Mouse (Mus musculus) neural tube, embryonic 15.5 days (tissue): ENCODE data around the gene Snx10. TPM values are rescaled to one million over a fixed set of nuclear protein-coding genes. Genes with fewer than 3 reads are reported as not detected.

ENCODE experiments used
- ATAC-seq: fragments of 200-750 bp; cut with Nextera tagmentation; 2 replicates; pipeline ENCODE4 v1.8.0; 2017; ENCODE audit warnings: mild to moderate bottlenecking, moderate TSS enrichment, moderate library complexity; ENCODE audit not compliant: low FRiP score
- H3K27ac ChIP-seq: fragments of 300-500 bp; sonication (generic); replicated peaks from 2 replicates; pipeline ENCODE4 v1.5.1; 2015; ENCODE audit warnings: mild to moderate bottlenecking, inconsistent platforms
- H3K27me3 ChIP-seq: fragments of 300-500 bp; sonication (generic); replicated peaks from 2 replicates; pipeline ENCODE4 v1.6.1; 2015; ENCODE audit warnings: inconsistent platforms
- H3K36me3 ChIP-seq: fragments of 300-500 bp; sonication (generic); 2 replicates; pipeline ENCODE4 v1.6.1; 2015; ENCODE audit warnings: inconsistent platforms
- H3K4me1 ChIP-seq: fragments of 300-500 bp; sonication (generic); 2 replicates; pipeline ENCODE4 v1.6.1; 2015; ENCODE audit warnings: inconsistent platforms
- H3K4me2 ChIP-seq: fragments of 300-500 bp; sonication (generic); 2 replicates; pipeline ENCODE4 v1.6.1; 2015; ENCODE audit warnings: inconsistent platforms, mild to moderate bottlenecking, moderate library complexity
- H3K4me3 ChIP-seq: fragments of 300-500 bp; sonication (generic); replicated peaks from 2 replicates; pipeline ENCODE4 v1.5.1; 2015; ENCODE audit warnings: mild to moderate bottlenecking, inconsistent platforms
- H3K9ac ChIP-seq: fragments of 300-500 bp; sonication (generic); replicated peaks from 2 replicates; pipeline ENCODE4 v1.6.1; 2015; ENCODE audit warnings: mild to moderate bottlenecking, inconsistent platforms
- H3K9me3 ChIP-seq: fragments of 300-500 bp; sonication (generic); replicated peaks from 2 replicates; pipeline ENCODE4 v1.6.1; 2016; ENCODE audit warnings: inconsistent platforms
- WGBS: fragments of 180-500 bp; shearing (Covaris S2); methylation state at CpG from one replicate; pipeline ENCODE4 v1.1.7; 2015; ENCODE audit warnings: mixed read lengths; 5-methylcytosine and 5-hydroxymethylcytosine counted together
- polyA plus RNA-seq: library from polyadenylated mRNA; unstranded; fragments of >200 nt; fragmentation: Nextera tagmentation; extraction: Ambion mirVana; gene quantifications from 2 replicates; pipeline ENCODE4 v1.2.1, GENCODE M21; 2015

The Snx10 gene
- polyA plus RNA-seq, 1 experiment from 2014 or later, result 63.4 TPM

DNA sequence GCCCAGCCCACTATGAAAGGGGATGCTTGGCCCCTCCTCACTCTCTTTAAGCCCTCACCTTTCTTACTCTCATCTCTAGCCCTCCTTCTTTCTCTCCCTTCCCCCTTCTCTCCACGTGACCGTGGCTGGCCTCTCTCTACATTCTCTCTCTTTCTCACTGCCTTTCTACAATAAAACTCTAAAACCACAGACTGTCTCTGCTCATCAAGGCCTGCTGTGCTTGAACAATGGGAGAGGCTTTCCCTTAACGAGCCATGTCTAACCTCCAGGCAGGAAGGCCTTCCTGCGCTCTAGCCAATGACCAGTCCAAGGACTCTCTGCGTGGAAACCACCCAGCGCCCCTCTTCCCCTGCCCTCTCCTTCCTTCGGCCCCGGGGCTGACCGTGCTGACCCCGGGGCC is 11.9 kb downstream of the Snx10 start:
- H3K4me1 ChIP-seq, result no peaks in the 10 kb centered on the region
- no peak overlapping the region for H3K9ac ChIP-seq
- no peak overlapping the region for H3K4me3 ChIP-seq
- H3K36me3 ChIP-seq, result peaks cover 5% of the 10 kb centered on the region
- no peaks in the 10 kb centered on the region for H3K9me3 ChIP-seq
- H3K4me2 ChIP-seq, result no peak overlapping the region
- H3K27me3 ChIP-seq, result no peaks in the 10 kb centered on the region
- no peak overlapping the region for H3K27ac ChIP-seq
- ATAC-seq, result no peak
- WGBS, result 69% methylated on average over 10 of the region's 10 CpGs

DNA sequence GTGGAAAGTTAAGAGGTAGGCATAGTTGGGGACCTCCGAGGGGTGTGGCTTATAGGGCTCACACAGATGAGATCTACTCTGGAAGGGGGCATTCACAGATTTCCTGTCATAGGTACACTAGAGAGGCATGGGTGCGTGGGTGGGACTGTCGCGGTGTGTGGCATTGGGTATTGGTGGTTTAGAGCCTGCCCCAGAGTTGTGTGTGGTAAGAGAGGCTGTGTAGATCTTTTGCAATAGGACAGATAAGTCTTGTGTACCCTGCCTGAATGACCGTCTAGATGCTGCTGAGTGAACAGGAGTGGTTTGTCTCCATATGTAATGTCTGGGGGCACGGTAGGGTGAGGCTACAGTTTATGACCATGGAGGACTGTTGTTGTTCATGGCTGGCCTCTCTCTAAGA is 16.8 kb downstream of the Snx10 start:
- peaks cover 10% of the 10 kb centered on the region; the same call in 1 of the 2 replicates for H3K4me1 ChIP-seq
- H3K9me3 ChIP-seq, result no peaks in the 10 kb centered on the region
- 86% methylated on average over 6 of the region's 6 CpGs for WGBS
- peaks cover 5% of the 10 kb centered on the region for H3K36me3 ChIP-seq
- H3K4me3 ChIP-seq, result no peak overlapping the region
- ATAC-seq, result no peak
- no peak overlapping the region for H3K9ac ChIP-seq
- no peak overlapping the region for H3K27ac ChIP-seq
- H3K4me2 ChIP-seq, result no peak overlapping the region
- H3K27me3 ChIP-seq, result no peaks in the 10 kb centered on the region

DNA sequence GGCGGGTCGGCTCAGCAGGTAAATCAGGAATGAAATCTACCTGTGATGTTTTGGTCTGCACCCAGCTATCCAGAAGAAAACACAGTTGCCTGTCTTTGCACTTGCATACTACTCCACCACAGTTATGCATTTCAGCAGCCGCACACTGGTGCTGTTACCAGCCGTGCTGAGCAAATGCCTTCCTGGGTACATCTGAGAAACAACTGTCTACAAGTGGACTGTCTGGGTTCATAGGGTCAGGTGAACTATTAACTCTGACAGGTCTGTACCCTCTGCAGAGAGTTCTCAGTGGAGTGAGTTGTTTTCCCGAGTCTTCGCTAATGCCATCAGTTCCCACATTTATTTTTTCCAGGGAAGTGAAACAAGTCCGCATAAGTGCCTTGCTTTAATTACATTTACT is 17.7 kb downstream of the Snx10 start:
- 91% methylated on average over 7 of the region's 7 CpGs for WGBS
- Histone ChIP-seq H3K4me2 (no peak overlapping the region), H3K27me3 (no peaks in the 10 kb centered on the region), H3K4me1 (peaks cover 11% of the 10 kb centered on the region; the same call in 1 of the 2 replicates), H3K27ac (no peak overlapping the region), H3K4me3 (no peak overlapping the region), H3K9ac (no peak overlapping the region), H3K9me3 (no peaks in the 10 kb centered on the region), H3K36me3 (peaks cover 4% of the 10 kb centered on the region)
- ATAC-seq, result no peak

DNA sequence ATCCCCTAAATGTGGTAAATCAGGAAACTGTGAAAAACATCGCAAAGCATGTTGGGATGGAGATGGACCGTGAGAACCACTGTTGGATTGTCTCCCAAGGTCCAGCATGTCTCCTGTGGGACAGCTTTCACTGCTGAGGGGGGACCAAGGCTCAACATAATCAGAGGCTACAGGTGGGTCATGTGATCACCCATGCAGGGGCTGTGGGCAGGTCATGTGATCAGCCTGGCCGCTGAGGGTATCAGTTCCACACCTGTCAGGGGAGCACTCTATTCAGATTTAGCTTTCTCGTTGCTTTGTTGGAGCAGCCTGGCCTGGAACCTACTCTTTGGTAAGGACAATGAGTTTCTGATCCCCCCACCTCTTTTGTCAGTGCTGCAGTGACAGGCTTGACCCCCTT is 18.4 kb downstream of the Snx10 start:
- H3K4me2 ChIP-seq, result no peak overlapping the region
- no peak overlapping the region for H3K9ac ChIP-seq
- peaks cover 11% of the 10 kb centered on the region; the same call in 1 of the 2 replicates for H3K4me1 ChIP-seq
- no peaks in the 10 kb centered on the region for H3K27me3 ChIP-seq
- no peak for ATAC-seq
- 87% methylated on average over 4 of the region's 4 CpGs for WGBS
- no peak overlapping the region for H3K27ac ChIP-seq
- no peaks in the 10 kb centered on the region for H3K9me3 ChIP-seq
- no peaks in the 10 kb centered on the region for H3K36me3 ChIP-seq
- H3K4me3 ChIP-seq, result no peak overlapping the region

DNA sequence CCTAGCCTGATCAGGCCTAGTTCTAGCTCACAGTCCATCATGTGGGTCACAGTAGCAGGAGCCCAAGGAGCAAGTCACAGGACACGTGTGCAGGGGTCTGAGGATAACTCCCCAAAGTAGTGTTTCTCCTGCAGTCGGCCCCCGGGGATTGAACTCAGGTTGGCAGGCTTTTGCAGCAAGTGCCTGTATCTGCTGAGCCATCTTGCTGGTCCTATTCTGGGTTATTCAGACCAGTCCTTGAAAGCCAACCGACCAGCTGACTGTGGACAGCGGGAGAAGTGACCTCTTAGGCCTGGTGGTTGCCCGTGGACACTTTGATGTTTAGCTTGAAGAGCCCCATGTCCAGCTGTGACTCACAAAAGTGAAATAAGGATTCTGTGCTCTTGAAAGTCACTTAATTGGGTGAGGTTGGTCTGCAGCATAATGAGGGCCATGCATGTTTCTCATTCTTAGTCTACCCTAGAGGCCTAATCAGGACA is 20.0 kb downstream of the Snx10 start:
- Histone ChIP-seq H3K4me2 (no peak overlapping the region), H3K27me3 (no peaks in the 10 kb centered on the region), H3K4me3 (no peak overlapping the region), H3K9me3 (no peaks in the 10 kb centered on the region), H3K36me3 (no peaks in the 10 kb centered on the region), H3K27ac (no peak overlapping the region), H3K9ac (no peak overlapping the region), H3K4me1 (peaks cover 11% of the 10 kb centered on the region; the same call in 1 of the 2 replicates)
- ATAC-seq, result no peak
- 48% methylated on average over 6 of the region's 6 CpGs for WGBS

DNA sequence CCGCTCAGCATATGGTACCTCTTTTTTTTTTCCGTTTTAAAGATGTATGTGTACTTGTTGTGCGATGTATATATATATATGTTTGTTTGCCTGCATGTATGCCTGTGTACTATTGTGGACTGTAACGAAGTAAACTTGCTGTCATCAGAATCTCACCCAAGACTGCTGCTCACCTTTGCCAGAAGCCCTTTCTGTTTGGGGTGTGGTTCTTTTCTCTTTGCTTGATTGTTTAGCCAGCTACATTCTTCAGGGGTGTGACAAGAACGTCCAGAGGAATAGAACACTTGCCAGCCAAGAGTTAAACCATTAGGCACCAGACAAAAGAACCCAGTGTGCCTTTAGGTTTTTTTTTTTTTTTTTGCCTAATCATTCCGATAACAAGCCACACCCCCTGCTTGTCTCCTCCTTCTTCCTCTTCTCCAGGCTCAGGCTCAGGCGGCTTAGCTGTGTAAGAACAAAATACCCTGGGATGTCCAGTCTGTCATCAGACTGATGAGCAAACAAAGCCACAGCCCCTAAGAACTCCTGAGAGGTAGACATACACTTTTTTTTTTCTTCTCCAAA is 20.5 kb downstream of the Snx10 start:
- Histone ChIP-seq H3K27ac (no peak overlapping the region), H3K4me1 (peaks cover 11% of the 10 kb centered on the region; the same call in 1 of the 2 replicates), H3K36me3 (no peaks in the 10 kb centered on the region), H3K9ac (no peak overlapping the region), H3K27me3 (no peaks in the 10 kb centered on the region), H3K4me3 (no peak overlapping the region), H3K4me2 (no peak overlapping the region), H3K9me3 (no peaks in the 10 kb centered on the region)
- no peak for ATAC-seq
- 37% methylated on average over 7 of the region's 7 CpGs for WGBS

DNA sequence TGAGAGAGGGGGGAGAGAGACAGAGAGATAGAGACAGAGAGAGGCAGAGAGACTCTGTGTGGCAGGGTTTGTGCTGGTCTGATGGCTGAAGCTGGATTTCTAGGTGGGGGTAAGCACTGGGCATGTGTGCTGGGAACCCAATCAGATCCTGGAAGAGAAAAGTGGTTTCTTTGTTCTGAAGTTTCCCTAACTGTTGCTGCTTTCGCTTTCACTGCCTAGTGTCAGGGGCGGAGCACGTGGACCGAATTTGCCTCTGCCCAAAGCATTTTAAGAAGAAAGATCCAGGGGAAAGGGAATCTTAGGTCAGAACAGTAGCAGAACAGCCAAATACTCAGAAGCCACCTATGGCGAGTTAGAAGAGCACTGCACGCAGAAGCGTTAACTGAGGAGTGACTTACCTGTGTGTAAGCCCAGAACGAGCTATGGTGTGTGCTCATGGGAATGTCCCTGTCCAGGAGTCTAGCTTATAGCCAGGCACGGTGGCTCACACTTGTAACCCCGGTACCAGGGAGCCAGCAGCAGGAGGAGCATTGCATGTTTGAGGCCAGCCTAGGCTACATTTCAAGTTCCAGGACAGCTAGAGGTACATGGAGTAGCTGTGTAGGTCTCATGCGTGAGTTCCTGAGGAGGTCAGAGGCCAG is 21.6 kb downstream of the Snx10 start:
- Histone ChIP-seq H3K9me3 (no peaks in the 10 kb centered on the region), H3K4me3 (no peak overlapping the region), H3K4me2 (no peak overlapping the region), H3K27ac (no peak overlapping the region), H3K9ac (no peak overlapping the region), H3K36me3 (no peaks in the 10 kb centered on the region), H3K27me3 (no peaks in the 10 kb centered on the region), H3K4me1 (peaks cover 11% of the 10 kb centered on the region; the same call in 1 of the 2 replicates)
- WGBS, result 80% methylated on average over 11 of the region's 11 CpGs
- no peak for ATAC-seq

DNA sequence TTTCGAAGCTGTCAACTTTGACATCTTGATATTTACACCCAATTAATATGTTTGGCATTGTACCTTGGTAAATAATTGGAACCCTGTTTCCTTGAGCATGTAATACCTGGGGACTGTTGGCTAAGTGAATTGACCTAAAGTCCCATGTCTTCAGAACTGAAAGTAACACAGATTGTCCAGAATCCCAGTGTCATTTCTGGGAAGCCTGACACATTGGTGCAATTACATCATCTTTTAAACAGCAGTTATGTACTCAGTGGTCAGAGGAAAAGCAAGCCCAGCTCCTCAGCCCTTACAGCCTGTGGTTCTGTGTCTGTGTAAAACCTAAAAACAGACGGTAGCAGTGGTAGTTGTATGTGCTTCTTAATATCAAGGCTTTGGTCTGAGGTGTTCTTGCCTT is 22.4 kb downstream of the Snx10 start:
- 90% methylated on average over 2 of the region's 2 CpGs for WGBS
- Histone ChIP-seq H3K27me3 (no peaks in the 10 kb centered on the region), H3K4me1 (peaks cover 11% of the 10 kb centered on the region; the same call in 1 of the 2 replicates), H3K9ac (no peak overlapping the region), H3K4me3 (no peak overlapping the region), H3K9me3 (no peaks in the 10 kb centered on the region), H3K36me3 (no peaks in the 10 kb centered on the region), H3K4me2 (no peak overlapping the region), H3K27ac (no peak overlapping the region)
- ATAC-seq, result no peak

DNA sequence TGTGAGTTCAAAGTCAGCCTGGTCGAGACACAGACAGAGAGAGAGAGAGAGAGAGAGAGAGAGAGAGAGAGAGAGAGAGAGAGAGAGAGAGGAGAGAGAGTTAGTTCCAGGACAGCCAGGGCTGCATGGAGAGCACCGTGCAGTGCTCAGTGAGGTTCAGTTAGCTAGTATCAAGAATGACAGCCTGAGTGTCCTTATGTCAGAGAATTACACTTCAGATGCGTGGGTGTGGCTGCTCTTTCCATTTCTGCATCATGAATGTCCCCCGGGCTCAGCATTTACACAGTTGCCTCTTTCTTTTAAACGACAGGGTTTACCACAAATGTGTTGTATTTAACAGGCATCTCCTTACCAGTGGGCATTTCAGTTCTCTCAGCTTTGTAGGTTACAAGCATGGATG is 25.1 kb downstream of the Snx10 start:
- 86% methylated on average over 5 of the region's 5 CpGs for WGBS
- no peaks in the 10 kb centered on the region for H3K36me3 ChIP-seq
- no peaks in the 10 kb centered on the region for H3K9me3 ChIP-seq
- no peak overlapping the region for H3K9ac ChIP-seq
- H3K27ac ChIP-seq, result no peak overlapping the region
- H3K4me2 ChIP-seq, result no peak overlapping the region
- H3K27me3 ChIP-seq, result no peaks in the 10 kb centered on the region
- H3K4me1 ChIP-seq, result peaks cover 9% of the 10 kb centered on the region; the same call in 1 of the 2 replicates
- H3K4me3 ChIP-seq, result no peak overlapping the region
- ATAC-seq, result no peak

DNA sequence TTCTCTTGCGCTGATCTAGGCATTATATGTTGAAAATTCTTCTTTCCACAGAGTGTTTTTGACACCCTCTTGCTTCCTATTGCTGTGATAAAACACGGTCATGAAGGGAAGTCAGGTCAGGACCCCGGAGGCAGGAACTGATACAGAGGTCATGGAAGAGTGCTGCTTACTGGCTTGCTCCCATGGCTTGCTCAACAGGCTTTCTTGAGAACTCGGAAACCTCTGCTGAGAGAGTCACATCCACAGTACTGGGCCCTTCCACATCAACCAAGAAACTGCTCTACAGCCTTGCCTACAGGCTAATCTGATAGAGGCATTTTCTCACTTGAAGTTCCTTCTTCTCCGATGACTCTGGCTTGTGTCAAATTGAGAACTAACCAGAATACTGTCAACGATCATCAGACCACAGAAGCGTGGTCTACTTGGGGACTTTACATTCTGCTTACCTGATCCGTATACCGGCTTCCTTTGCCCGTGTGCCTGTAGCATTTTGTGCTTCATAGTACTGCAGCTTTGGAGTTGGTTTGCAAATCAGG is 27.6 kb downstream of the Snx10 start:
- Histone ChIP-seq H3K4me1 (no peaks in the 10 kb centered on the region), H3K4me3 (no peak overlapping the region), H3K27ac (no peak overlapping the region), H3K9me3 (no peaks in the 10 kb centered on the region), H3K36me3 (no peaks in the 10 kb centered on the region), H3K9ac (no peak overlapping the region), H3K27me3 (no peaks in the 10 kb centered on the region), H3K4me2 (no peak overlapping the region)
- no peak for ATAC-seq
- 92% methylated on average over 10 of the region's 10 CpGs for WGBS

DNA sequence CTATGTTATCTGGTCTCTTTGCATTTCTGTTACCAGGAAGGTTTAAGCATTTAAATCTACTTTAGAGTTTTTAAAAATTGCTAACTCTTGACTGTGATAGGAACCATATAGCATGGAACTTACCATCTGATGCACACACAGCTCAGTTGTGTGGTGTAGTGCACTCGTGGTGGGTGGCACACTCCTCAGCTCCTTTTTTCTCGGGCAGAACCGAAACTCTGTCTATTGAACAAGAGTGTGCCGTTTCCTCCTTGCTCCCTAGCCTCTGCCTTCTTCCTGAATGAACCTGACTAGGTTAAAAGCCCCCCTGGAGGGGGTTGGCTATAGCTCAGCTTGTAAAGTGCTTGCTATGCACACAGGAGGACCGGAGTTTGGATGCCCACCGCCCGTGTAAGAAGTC is 32.9 kb downstream of the Snx10 start:
- Histone ChIP-seq H3K27ac (no peak overlapping the region), H3K36me3 (no peaks in the 10 kb centered on the region), H3K9ac (no peak overlapping the region), H3K9me3 (no peaks in the 10 kb centered on the region), H3K4me1 (no peaks in the 10 kb centered on the region), H3K27me3 (no peaks in the 10 kb centered on the region), H3K4me2 (no peak overlapping the region), H3K4me3 (no peak overlapping the region)
- WGBS, result 87% methylated on average over 7 of the region's 7 CpGs
- ATAC-seq, result no peak

DNA sequence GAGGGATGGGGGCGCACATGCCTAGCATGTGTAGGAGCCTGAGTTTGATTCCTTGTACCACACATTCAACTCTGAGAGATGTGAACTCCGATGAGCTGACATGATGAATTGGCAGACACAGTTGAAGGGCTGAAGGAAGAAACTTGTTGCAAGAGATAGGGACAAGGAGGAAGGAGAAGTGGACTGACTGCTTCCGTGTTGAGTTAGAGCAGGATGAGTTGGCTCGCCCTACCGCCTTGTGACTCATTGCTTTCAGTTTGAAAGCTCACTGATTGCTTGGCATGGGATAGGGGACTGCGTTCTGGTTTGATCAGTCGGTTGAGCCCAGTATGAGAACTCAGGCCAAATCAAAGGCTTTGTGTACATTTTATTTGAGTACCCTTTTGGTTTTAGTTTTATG is 34.6 kb downstream of the Snx10 start:
- no peak overlapping the region for H3K4me2 ChIP-seq
- H3K36me3 ChIP-seq, result no peaks in the 10 kb centered on the region
- H3K9me3 ChIP-seq, result no peaks in the 10 kb centered on the region
- H3K27ac ChIP-seq, result no peak overlapping the region
- H3K4me3 ChIP-seq, result no peak overlapping the region
- no peaks in the 10 kb centered on the region for H3K4me1 ChIP-seq
- WGBS, result 91% methylated on average over 7 of the region's 7 CpGs
- no peak overlapping the region for H3K9ac ChIP-seq
- H3K27me3 ChIP-seq, result no peaks in the 10 kb centered on the region
- ATAC-seq, result no peak
